Mouse (Mus musculus) adrenal gland (tissue): ENCODE data around the gene Tmem131.
"Not testable (repeated sequence)": the region's sequence is repeated elsewhere in the genome, so short reads cannot be mapped to it uniquely, and the experiment has no call there.

ENCODE experiments used
- intact Hi-C: fragments of 180-260 bp; cut with DNase I; formaldehyde crosslinking; loops from one replicate; pipeline ENCODE4 v1.15.1; 2025

Gene Tmem131

DNA sequence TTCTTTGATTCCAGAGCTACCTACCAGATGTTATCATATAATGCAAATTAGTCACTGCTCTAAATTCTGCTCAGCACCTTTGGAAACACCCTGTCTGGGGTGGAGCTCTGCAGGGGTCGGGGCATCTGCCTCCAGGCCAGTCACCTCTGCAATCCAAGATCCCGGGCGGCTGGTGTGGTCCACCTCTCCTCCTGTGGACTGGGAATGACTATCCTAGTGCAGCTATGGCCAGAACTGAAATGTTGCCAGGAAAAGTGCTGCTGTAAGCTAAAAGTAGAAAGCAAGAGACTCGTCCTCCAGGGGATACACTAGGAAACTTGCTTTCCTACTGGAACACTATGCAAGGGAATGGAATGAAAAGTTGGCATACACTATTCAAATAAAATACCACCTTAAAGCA lies 22.7 kb downstream of the Tmem131 start:
- intact Hi-C loops, result no loop called here

DNA sequence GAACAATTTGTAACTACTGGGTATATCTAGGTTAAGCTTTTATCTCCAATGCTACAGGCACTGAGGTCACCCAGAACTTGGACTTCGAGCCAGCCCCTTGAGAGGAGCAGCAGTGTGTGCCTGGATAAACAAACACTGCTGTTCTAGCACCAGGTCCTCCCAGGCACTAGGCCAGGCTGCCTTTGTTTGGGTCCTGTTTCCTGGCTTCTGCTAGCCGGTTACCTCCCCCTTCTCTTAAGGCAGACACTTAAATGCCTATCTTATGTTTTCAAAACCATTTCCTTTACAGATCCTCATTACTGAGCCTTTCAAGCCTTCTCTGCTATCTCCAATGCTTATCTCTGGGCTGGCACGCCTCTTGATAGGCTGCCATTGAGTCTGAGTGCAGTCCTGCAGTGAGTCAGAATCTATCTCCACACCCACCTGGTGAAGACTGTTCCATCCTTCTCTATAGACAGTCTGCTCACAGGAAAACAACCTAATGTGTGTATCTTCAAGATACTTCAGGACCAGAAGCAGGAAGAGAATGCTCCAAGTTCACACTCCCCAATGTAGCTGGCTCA lies 23.2 kb downstream of the Tmem131 start:
- intact Hi-C loops, result no loop called here

DNA sequence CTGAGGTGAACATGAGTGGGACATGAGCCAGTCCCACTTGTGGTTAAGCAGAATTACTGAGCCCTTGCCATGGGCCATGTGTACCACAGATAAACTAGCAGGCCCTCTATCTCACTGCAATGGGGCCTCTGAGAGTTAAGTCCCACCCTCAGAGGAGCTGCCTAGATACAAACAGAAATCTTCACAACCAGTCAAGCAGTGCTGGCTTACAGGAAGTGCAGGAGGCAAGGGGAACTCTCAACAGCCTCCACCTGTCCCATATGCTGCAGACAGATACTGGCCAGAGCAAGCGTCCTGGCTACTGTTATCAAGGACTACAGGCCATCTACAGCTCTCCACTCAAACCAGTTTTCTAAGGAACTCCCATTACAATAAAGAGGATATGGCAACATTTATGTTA lies 23.7 kb downstream of the Tmem131 start:
- intact Hi-C loops, result no loop called here

DNA sequence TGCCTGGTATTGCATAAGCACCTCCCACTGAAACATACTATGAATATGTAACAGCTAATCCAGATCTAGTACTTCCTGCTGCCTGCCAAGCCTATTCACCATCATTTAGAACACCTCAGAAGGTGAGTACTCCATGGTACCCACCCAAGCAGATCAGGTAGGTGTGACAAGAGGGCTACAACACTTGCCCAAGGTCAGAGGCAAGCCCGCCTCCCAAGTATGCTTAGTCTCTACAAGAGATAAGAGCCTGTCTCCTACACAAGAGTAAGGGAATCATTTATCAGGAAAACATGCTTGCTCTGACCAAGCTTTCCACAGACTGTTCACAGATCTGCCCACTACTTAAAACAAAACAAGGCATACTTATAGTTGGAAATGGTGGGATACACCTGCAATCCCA lies 26.0 kb downstream of the Tmem131 start:
- intact Hi-C loops, result no loop called here

DNA sequence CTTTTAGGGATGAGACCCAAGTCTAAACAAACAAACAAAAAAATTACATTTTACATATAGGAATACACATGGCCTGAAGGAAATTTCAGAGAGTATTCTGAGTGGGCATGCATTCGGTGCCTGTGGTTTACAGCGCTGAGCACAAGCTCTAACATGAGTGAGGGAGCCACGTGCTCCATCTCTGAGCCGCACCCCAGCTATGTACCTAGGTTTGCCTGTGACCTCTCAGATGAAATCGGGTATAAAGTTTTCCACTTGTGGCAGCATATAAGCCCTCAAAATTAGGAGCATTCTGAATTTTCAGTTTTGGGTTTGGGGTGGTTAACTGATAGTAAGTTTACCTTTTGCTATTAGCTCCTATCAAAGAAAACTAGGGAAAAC lies 28.3 kb downstream of the Tmem131 start:
- intact Hi-C loops, result no loop called here

DNA sequence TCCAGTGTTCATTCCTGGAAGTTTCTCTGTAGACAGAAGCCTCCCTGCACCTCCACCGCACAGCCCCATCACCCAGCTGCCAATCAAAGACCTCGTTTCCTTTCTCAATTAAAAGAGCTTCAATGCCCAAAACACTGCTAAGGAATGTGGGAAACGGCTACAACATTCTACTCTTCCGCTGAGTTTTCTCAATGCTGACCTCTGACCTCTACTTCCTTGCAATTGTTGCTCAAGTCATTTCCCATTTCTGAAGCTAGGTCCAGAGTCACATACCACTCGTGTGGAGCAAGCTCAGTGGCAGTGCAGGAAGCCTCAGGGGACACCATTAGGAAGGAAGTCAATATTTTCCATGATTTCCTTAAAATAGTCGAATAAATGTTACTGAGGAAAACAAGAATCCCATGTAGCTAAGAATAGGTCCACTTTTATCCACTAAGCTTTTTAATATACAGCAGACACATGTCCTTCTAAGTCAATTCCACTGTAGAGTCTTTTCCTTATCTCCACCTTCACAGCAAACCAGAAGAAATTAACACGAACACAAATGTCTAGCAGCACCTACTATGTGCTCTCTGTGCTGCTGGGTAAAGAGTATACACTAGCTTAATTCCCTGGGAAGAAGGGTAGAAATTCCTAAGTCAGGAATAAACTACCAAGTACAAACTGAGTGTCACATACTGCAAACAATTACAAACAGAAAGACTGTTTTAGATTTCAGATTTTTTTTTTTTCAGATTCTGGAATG lies 28.8 kb downstream of the Tmem131 start:
- intact Hi-C loops, result no loop called here

DNA sequence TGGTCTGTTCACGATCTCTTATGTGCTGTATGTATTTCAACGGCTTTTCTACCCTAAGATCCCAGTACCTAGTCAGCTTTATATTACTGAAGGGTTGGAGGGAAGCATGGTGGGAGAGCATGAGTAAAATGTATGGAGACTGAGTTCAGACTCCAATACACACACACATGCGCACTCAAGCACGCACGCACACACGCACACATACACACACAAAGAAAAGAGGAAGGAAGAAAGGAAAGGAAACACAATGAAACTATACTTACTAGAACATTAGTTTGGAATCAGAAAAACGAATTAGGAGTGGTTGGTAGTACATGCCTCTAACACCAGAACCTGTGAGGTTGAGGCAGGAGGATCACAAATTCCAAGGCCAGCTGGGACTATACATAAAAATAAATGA lies 29.7 kb downstream of the Tmem131 start:
- intact Hi-C loops, result no loop called here

DNA sequence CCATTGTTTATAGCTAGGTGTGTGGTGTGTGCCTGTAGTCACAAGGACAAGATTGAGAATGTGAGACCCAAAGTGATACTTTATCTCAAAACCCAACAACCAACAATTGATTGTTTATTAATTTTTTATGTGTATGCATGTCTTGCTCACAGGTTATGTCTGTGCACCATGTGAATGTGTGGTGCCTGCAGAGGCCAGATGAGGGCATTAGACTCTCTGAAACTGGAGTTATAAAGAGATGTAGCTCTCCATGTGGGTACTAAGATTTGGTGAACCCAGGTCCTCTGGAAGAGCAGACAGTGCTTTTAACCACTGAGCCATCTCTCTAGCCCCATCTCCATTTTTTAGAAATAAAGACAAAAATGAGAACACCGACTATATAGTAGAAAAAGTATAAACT lies 31.2 kb downstream of the Tmem131 start:
- intact Hi-C loops, result no loop called here

DNA sequence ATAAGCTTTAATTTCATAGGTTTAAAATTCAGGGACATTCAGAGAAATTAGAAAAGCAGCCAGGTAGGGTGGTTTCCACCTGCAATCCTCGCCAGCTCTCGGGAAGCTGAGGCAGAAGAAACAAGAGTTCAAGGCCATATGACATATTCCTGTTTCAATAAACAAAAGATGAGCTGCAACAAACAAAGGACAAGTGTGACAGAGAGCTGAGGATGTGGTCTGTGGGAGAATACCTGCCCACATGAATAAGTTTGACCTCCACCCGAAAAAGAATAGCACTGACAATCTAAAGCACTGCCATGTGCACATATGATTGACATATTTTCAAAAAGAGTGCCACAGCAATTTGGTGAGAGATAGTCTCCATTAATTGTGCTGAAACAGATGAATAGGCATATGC lies 31.9 kb downstream of the Tmem131 start:
- intact Hi-C loops, result no loop called here

DNA sequence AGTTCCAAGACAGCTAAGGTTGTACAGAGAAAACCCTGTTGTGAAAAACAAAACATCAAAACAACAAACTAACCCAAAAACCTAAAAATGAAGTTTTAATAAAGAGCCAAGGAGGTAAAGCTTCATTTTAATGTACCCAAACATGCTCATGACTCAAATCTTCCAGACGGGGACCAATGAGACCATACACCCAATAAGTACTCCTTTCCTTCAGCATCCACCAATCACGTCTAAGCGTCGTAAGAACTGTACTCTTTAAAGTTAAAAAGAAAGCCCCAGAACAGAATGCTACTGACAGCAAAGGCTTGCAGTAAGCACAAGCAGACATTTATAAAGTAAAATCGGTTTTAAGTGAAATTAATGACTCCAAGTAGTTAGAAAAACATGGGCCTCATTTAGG lies 33.1 kb downstream of the Tmem131 start:
- intact Hi-C loops, result no loop called here

DNA sequence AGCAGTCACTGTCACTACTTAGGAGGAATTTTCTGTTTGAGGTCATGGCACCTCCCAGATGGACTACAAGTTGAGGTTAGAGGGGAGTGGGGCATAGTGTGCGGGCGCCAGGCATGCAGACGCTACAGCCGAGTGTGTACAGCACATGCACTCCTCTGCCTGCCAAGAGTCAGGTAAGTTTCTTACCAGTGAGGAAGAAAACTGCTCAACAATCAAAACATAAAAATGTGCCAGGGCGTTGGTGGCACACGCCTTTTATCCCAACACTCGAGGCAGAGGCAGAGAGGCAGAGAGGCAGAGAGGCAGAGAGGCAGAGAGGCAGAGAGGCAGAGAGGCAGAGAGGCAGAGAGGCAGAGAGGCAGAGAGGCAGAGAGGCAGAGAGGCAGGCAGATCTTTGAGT lies 33.5 kb downstream of the Tmem131 start:
- intact Hi-C loops, result not testable (repeated sequence)

DNA sequence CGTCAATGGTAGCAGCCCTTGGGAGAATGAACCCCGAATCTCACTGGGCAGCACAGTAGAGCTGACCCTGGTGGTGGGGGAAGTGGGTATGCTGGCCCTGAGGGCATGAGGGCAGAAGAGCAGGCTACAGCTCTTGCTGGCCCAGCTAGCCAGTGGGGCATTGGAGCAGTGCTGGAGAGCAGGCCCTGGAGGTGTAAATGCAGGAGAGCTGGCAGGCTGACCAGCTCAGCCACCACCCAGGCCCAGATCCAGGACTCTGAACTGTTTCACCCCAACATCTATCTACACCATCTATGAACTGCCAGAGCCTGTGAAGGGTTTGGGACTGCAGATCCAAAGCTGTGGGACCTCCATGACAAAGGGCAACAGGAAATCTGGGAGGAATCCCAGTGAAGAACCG lies 38.2 kb downstream of the Tmem131 start:
- intact Hi-C loops, result no loop called here

DNA sequence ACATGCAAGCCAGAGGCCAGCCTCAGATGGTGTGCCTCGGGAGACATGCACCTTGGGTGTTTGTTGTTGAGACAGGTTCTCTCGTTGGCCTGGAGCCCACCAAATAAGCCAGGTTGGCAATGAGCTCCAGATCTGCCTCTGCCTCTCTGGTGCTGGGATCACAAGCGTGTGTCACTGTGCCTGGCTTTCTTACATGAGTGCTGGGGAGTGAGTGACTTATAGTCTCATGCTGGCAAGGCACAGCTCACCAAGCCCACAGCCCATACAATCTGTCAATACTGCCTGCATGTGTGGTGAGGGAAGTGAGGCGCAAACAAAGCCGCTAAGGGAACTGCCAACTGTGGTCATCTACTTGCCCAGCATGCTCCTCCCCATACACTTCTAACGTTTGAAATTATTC lies 39.0 kb downstream of the Tmem131 start:
- intact Hi-C loops, result no loop called here

DNA sequence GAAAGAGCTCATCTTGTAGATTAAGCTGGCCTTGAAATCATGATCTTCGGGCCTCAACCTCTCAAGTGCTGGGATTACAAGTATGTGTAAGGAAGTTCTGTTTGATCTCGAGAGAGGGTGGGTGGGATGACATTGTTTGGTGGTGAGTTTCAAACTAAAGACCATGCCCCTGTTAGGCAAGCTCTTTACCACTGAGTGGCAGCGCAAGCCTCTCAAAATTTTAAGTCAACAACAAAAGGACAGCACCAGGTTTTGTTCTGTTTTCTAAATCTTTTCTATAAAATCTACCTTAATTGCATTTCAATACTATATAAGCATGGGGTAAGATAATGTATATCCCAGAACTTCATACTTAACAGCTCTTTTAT lies 39.4 kb downstream of the Tmem131 start:
- intact Hi-C loops, result no loop called here

DNA sequence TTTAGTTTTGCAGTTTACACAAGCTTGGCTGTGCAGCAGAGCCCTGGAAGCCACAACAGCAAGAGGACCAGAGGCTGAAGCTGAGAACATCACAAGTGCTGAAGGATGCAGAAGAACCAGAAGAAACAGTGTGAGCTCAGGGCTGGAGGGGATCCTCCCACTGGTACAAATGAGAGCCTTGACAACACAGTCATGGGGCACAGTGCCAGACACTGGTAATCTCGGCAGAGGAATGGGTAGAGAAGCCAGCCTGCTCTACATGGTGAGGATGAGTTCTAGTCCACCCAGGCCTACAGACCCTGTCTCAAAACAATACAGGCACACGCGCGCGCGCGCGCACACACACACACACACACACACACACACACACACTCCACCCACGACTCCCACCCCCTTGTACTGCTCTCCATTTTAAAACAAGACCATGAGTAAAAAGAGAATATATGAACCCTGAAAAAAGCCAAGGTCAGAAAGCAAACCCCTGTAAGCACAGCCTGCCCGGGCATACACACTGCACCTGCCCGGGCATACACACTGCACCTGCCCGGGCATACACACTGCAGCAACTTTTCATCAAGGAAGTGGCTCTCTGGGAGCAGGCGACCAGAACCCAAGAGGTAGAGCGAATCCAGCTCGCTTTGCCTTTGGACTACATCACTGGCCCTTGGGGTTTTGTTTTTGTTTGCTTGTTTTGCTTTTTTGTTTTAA lies 39.9 kb downstream of the Tmem131 start:
- intact Hi-C loops, result no loop called here

DNA sequence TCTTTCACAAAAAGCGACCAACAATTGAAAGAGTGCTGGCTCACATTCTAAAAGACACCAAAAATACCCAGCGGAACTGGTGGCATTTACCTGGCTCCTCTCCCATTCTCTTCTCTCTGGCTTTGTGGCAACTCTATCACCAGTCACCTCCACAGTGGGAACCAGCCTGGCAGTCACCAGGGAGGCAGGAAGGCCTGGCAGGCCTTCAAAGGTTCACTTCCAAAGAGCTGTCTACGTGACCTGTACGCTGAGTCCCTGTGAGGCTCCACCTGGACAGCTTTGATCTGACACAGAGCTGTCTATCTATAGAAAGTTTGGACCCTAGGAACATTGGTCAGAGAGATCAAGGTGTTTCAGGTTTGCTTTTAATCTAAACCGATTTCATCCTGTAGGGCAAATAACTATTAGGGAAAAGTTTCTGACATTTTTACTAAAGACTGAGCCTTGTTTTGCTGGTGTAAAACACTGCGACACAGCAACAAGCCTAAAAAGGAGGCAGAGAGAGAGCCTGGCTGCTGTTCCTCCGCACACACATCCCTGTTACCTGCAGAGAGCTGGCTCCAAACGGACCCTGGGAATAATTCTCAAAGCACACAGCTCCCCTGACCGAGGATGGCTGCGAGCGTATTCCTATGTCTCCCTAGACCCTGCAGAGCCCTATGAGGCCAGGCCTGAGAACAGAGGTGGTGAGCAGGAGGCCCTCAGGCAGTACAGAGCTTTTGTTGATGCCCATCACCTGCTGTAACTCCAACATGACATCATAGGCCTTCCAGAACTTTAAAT lies 40.7 kb downstream of the Tmem131 start:
- intact Hi-C loops, result no loop called here

DNA sequence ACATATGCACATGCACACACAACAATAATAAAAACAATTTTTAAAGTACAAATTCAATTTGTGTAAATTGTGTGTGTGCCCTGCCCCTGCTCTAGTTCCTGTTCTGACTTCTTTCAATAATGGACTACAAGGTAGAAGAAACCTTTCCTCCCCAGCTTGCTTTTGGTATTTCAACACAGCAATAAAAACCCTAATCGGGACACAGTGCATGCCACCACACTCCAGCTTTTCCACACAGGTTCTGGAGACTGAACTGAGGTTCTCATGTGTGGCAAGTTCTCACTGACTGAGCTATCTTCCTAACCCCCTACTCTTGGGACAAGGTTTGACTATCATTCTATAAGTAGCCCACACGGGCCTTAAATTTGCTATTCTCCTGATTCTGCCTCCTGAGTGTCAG lies 43.8 kb downstream of the Tmem131 start:
- intact Hi-C loops, result no loop called here

DNA sequence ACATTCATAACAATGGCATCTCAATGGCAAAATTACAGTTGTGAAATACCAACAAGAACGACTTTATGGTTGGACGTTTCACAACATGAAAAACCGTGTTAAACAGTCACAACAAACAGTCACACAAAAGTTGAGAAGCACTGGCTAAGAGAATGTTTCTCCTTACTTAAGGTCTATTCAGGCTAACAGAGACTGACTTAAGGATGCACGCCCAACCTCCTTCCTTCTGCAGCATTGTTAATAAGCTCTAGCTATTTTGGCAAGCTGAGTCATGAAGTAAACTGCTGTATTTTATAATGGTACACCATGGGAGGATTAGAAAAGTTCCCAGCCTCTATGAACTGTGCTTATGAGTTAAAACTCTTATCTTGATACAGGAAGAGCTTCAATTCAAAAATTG lies 47.0 kb downstream of the Tmem131 start:
- intact Hi-C loops, result no loop called here

DNA sequence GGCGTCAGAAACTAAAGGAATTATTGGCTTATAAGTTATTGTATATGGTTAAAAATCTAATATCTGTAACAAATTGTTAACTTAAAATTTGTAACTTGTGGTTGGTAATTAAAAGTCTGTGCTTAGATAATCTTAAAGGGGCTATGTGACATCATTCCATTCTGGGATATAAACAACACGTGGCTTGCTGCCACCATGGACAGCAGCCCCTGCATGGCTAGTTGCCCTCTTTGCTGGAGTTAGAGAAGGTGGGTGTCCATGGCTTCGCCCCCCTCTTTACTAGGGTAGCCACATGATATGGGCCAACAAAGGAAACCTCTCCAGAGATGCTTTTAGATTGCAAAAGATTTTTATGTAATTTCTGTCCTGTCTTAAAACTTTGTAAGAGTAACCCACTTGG lies 48.0 kb downstream of the Tmem131 start:
- intact Hi-C loops, result no loop called here

DNA sequence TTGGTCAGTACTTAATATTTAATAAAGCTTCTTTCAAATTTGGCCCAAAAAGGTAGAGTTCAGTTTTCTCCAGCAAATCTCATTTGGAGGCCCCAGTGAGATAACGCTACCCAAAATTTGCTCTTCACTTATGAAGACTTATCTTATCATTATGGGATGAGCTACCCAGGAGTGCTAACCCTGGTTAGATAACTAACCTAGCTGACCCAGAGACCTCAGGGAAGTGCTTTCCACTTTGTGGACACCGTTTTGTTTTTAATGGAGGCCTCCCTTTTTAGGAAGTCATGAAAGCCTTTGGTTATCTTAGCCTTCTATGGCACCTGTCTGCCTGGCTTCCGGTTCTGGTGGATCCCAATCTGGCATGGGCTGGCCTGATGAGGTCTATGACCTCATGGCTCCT lies 49.3 kb downstream of the Tmem131 start:
- intact Hi-C loops, result no loop called here

DNA sequence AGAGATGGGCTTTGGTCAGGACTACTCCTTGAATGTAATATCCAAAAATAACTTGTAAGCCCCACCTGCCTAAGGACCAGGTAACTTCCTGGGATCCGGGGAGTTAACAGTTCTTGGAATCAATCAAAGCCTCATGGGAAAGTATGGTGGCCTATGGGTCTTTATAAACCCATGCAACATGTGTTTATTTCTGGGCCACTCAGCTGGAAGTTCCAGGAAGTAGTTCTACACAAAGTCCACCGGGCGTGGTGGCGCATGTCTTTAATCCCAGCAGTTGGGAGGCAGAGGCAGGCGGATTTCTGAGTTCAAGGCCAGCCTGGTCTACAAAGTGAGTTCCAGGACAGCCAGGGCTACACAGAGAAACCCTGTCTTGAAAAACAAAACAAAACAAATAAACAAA lies 49.7 kb downstream of the Tmem131 start:
- intact Hi-C loops, result not testable (repeated sequence)

DNA sequence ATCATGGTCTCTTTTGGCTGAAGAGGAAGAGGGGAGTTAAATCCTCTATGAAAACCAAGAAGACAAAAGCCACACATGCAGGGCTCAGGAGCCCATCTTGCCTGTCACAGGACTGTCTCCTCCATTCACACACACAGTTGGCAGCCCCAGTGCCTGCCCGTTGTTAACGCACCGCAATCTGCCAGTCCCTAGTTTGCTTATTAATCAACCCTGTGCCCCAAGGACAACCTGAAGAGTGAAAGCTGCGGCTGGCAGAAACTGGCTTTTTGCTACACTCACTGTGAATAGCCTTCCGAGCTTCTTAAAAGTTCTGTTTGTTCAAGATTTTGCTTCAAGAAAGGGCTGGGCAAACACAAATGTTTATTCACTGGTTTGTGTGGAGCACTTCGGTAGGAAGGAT lies 50.3 kb downstream of the Tmem131 start:
- intact Hi-C loops, result no loop called here
